Mouse (Mus musculus) stomach, postnatal 0 days (tissue): ENCODE data around the gene Ndc1.

Experiments
- CTCF ChIP-seq: IDR thresholded peaks from 2 replicates; pipeline ENCODE4 v1.5.1; 2016; ENCODE audit warnings: antibody characterized with exemption, low read depth, mild to moderate bottlenecking, moderate library complexity
- EP300 ChIP-seq: optimal IDR thresholded peaks from 2 replicates; pipeline ENCODE3; 2016; ENCODE audit warnings: antibody characterized with exemption

GRCm38 (mm10) chr4:107321041-107321440 lies 46.5 kb upstream of the Ndc1 start:
- TF ChIP-seq CTCF (no peak), EP300 (no peak)
